Mouse (Mus musculus) megakaryocyte, adult 5-6 weeks (primary cell): ENCODE data around the gene Lipc. TPM values are rescaled to one million over a fixed set of nuclear protein-coding genes. Genes with fewer than 3 reads are reported as not detected.

Experiments used
- ATAC-seq: 2 replicates; pipeline ENCODE4 v1.8.0; 2016; ENCODE audit warnings: mild to moderate bottlenecking, inconsistent platforms; ENCODE audit not compliant: poor library complexity, severe bottlenecking
- total RNA-seq, 2 experiments: library from RNA; stranded (forward) in 1 of 2; stranded (reverse) in 1 of 2; fragments of 153-499, 151-499 nt in 1 of 2; fragments of 221-1000, 200-1000 nt in 1 of 2; gene quantifications; 2 replicates each; pipeline versions ENCODE4 v1.2.3 to v1.2.4; 2015 to 2017

The Lipc gene
- 0.36 TPM in 1 of 2 replicates, not detected in the other for total RNA-seq (2015)
- total RNA-seq (2017), result not detected in 2 replicates

DNA sequence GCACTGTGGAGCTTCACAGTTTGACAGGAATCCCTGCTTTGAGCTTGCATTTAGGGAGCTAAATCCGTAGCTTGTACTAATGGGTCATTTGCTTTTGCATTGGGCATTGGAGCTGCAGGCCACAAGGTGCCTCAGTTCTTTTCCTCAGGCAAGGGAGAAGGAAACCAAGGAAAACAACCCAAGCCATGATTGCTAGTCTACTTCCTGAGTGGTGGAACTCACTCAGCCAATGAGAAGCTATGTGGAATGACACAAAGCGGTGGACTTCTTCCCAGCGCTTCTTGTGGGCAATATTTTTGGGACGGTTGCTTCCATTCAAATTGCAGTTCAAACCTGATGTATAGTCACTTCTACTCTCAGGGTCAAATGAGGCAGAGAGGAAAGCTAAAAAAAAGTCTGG is at the start of gene Lipc:
Gene Lipc, minus strand, starts transcription at position 101 of the 400 bp plus-strand sequence.
- ATAC-seq, result no peak

GRCm38 (mm10) chr9:70999161-70999560 is 47.1 kb upstream of the Lipc start:
- ATAC-seq, result no peak

- peak; percentile 56 for ATAC-seq
Measured at GRCm38 (mm10) chr9:70998719-70999118, 46.7 kb upstream of the Lipc start.

- ATAC-seq, result no peak
Measured at GRCm38 (mm10) chr9:70993326-70993725, 41.3 kb upstream of the Lipc start.

DNA sequence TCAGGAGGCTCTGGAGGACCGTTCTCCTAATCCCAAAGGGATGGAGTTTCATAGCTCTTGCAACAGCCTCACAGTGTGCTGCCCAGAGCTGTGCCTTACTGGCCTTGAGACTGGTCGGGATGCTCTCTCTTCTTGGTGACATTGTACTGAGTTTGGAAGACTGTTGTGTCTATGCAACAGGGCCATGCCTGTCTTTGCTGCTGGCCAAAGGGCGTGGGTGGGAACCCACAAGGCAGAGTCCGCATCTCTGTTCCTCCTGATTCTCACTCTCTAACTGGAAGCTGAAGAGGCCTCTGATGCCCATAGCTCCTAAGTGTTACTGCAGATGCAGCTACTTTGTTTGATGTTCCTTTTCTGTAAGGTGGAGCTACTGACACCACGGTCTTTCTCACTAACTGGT is 39.4 kb upstream of the Lipc start:
- ATAC-seq, result no peak

DNA sequence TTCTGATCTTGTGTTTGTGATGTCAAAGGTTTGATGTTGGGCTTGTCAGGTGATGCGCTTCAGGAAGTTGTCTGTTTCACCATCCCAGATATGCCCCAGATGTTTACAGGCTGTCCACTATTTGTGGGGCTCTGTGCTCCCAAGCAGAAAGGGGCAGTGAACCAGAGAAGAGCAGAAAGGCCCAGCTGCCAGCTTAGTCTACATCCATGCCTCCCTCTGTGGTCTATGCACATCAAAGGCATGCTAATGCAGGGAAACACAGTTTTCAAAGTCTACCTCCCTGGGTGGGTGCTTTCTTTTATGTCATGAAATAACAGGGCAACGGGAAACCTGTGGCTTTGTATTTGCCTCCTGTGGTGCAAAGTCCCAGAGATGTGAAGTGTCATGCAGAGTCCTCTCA is 35.2 kb upstream of the Lipc start:
- ATAC-seq, result no peak

GRCm38 (mm10) chr9:70982991-70983480 is 31.0 kb upstream of the Lipc start:
- no peak for ATAC-seq

DNA sequence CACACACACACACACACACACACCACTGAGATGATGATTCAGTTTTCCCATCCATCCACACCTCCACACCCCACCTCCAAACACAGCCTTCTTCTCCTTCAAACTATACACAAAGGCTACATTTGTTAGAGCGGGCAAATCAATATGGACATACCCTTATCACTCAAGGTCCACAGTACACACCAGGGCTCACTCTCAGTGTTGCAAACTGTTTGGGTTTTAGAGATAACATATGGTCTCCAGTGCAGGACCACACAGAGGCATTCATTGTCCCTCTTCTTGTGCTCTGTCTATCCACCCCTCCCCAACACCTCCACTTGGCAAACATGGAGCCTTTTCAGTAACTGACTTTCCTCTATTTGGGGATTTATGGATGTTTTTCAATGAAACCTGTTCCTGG is 29.7 kb upstream of the Lipc start:
- no peak for ATAC-seq

GRCm38 (mm10) chr9:70979641-70980040 is 27.6 kb upstream of the Lipc start:
- ATAC-seq, result no peak

DNA sequence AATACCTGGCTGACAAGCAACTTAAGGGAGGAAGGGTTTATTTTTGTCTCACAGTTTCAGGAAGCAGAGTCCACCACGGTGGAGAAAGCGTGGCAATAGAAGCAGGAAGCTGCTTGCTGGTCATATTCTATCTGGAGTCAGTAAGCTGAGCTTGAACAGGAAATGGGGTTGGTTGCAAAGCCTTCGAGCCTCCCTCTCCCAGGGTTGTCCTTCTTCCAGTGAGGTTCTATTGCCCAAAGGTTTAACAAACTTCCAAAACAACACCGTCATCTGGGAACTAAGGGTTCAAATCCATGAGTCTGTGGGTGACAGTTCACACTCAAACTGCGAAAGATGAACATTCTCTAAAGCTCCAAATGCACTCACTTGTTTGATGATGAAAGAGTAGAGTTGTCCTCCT is 27.1 kb upstream of the Lipc start:
- ATAC-seq, result no peak

DNA sequence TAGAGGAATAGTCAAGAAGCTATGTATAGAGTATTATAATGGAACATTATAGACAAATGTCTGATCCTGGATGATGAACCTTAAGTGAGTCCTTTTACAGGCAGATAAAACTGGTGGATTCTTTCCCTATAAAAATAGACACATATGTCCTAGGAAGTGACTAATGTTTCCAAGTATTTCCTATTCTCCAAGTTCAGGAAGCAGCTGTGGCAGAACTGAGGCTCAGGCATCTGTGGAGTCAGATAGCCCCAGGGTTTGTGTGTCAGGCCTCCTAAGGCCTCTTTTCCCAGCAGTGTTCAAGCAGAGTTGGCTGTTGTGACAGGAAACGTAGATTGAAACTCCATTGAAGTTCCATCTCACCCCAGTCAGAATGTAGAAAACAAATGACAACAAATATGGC is 25.4 kb upstream of the Lipc start:
- no peak for ATAC-seq

DNA sequence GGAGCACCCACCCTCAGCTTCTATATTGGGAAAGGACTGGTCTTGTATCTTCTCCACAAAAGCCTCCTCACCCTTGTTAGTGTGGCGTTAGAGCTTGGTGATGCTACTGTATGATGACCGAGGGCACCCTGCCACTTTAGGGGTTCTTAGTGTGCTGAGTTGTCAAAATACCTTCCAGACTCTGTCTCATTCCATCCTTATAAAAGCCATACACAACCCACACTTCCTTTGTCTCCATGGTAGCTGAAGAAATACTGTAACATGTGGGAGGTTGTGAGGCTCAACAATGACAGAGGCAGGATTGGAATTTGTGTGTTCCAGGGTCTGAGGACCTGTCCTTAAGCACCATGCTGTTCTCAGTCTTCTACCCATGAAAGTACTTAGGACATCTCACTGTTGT is 23.9 kb upstream of the Lipc start:
- ATAC-seq, result no peak

- no peak for ATAC-seq
Measured at GRCm38 (mm10) chr9:70973286-70973685, 21.3 kb upstream of the Lipc start.

GRCm38 (mm10) chr9:70969244-70969643 is 17.2 kb upstream of the Lipc start:
- no peak for ATAC-seq

GRCm38 (mm10) chr9:70965999-70966994 is 14.3 kb upstream of the Lipc start:
- ATAC-seq, result no peak

DNA sequence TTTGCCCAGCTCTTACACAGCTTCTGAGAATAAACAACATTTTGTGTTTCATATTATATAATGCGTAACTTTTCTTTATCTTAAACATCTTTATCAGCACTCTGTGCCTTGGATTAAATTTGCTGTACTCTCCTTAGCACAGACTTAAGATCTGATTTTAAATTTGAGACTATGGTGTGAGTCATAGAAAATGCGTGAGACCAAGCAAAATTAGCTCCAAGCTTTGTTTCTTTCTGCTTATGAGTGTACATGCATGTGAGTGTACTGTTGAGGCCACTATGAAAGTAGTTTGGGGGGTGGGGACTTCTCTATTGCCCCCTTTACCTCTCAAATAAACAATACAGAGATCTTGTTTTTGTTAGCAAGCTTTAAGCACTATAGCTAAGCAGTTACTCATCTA is 13.4 kb upstream of the Lipc start:
- ATAC-seq, result no peak

DNA sequence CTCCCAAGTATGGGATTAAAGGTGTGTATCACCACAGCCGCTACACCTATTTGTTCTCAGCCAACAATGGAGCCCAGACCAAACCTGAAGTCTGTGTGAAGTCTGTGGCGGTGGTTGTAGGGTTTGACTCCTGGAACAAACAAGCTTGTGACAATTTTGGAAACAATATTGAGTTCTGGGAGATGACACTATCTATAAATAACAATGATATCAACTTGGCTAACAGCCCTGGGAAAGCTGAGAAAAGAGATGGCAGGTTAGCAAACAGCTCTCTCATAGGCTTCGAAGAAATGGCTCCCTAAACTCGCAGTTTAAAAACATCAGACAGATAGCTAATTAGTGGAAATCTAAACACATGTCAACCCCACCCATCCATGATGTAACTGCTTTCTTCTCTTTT is 13.0 kb upstream of the Lipc start:
- no peak for ATAC-seq

DNA sequence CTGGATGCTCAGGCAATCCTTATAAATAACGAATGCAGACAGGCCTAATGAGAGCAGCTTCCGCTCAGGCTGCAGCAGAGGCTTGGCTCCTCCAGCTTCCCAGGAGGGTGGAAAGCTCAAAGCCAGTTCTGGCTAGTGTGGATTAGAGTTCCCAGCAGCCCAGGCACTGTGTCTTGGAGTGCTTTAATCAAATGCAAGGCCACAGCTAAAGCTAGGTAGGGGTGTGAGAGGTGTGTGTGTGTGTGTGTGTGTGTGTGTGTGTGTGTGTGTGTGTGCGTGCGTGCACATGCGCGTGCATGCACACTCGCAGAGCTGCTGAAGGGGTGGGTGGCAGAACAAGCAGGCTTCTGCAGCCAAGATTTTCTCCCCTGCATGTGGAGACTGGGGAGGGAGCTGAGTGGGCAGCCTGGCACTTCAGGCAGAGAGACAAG is 11.4 kb upstream of the Lipc start:
- ATAC-seq, result no peak

DNA sequence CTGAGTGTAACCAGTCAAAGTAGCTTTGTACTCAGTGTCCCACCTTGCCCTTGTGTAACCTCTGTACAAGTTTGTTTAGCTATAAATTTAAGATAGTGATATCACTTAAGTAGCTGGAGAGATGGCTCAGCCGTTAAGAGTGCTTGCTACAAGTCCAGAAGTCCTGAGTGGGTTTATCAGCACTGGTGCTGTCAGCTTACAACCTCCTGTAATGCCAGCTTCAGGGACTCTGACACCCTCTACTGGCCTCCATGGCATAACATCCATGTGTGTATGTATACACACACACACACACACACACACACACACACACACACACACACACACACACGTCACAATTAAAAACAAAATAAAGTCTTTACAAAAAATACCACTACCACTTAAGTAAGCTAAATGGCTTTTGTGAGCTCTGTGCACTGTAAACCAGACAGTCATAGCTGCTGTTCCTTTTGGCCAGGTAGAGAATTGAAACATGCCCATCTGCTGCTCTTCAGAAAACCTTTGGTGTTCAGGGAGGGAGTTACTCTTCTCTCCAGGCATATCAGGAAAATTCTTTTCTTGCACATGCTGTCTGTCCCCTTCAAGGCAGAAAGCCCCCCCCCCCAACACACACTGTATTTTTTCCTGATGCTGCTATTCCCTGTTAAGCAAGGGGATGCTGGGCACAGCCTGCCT is 10.9 kb upstream of the Lipc start:
- no peak for ATAC-seq

- ATAC-seq, result no peak
Measured at GRCm38 (mm10) chr9:70960301-70960700, 8.3 kb upstream of the Lipc start.

DNA sequence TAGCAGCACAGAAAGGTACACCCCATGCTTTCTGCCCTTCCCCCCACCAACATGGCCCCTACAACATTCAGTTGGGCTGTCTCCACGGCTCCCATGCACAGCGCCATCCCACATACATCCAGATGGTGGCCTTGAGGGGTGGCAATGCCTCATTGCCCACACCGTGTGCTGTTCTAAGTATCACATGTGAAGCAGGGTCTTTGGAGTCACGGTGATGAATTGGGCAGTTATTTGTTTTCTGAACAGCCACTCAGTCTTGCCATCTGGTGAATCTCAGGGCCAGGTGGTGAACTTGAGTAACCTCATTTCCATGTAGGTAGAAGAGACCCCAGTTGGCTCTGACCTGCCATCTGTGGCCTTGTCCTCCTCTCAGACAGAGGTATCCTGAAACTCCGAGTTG is 7.8 kb upstream of the Lipc start:
- ATAC-seq, result no peak

DNA sequence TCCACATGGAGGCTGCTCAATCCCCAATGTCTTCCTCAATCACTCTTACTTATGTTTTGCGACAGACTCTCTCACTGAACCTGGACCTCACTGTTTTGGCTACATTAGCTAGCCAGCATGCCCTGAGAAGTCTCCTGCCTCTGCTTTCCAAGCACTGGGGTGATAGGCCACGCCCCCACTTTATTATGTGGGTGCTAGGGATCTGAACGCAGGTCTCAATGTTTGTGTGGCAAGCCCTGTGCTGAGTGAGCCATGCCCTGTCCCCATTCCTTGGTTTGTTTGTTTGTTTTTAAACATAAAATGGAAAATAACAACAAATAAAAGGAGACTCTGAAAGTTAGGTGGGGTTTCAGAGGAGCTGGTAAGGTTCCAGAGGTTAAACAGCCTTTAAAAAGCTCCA is 7.4 kb upstream of the Lipc start:
- no peak for ATAC-seq
